Mouse (Mus musculus): Measurements from ENCODE around the gene Epn3. TPM values are rescaled to one million over a fixed set of nuclear protein-coding genes. Genes with fewer than 3 reads are reported as not detected.

The Epn3 gene
- total and polyA plus RNA-seq, 3 experiments, result 0.04 to 0.19 TPM; not detected in 1

- dilution Hi-C loops (cut with MboI; ENCODE audit: extremely low pct_ligation_motif_present, extremely low pct_unique_long_range_greater_than_20kb, low sequenced_read_pairs), result no loop called here
- no peak for DNase-seq (ENCODE audit: extremely low read depth)
- no peaks in the 10 kb centered on the region for H3K36me3 ChIP-seq (replicated peaks in 1 of 2; ENCODE audit: control insufficient read depth in 1 of 2, insufficient read depth in 1 of 2, low read length in 1 of 2)
- in situ Hi-C loops (cut with MboI; ENCODE audit: low pct_ligation_motif_present, low pct_unique_long_range_greater_than_20kb, low sequenced_read_pairs), result no loop called here
- no peaks in the 10 kb centered on the region for H3K79me2 ChIP-seq (replicated peaks; ENCODE audit: control insufficient read depth, extremely low read depth, insufficient read depth, poor library complexity, severe bottlenecking)
- no peak overlapping the region for H3K27ac ChIP-seq (ENCODE audit: insufficient read depth, low read depth)
- H3K4me2 ChIP-seq (ENCODE audit: insufficient read depth, low read depth, poor library complexity, severe bottlenecking), result no peak overlapping the region
- H3K4me3 ChIP-seq (replicated peaks in 1 of 3; ENCODE audit: low read depth in 2 of 3, low read length in 2 of 3, poor library complexity in 1 of 3), result no peak overlapping the region
- no peak for TF ChIP-seq BHLHE40 (IDR thresholded peaks at IDR 0.05; ENCODE audit: low read depth, low read length)
- no peak for TF ChIP-seq E2F4 (IDR thresholded peaks at IDR 0.05; ENCODE audit: insufficient replicate concordance, low read depth, low read length)
- no peak overlapping the region for H3K9ac ChIP-seq (ENCODE audit: insufficient read depth, low read depth)
- no peaks in the 10 kb centered on the region for H3K27me3 ChIP-seq (replicated peaks)
- H3K9me3 ChIP-seq (replicated peaks; ENCODE audit: low read length), result no peaks in the 10 kb centered on the region
- H3K4me1 ChIP-seq (ENCODE audit: control insufficient read depth in 1 of 2, insufficient read depth in 2 of 2), result peaks cover 14 to 42% of the 10 kb centered on the region in 2 experiments
Measured at GRCm38 (mm10) chr11:94456347-94456746, 43.4 kb downstream of the Epn3 start.

GRCm38 (mm10) chr11:94455161-94455820, 44.5 kb downstream of the Epn3 start:
- dilution Hi-C loops (cut with MboI; ENCODE audit: extremely low pct_ligation_motif_present, extremely low pct_unique_long_range_greater_than_20kb, low sequenced_read_pairs), result no loop called here
- Histone ChIP-seq H3K9ac (ENCODE audit: insufficient read depth, low read depth) (no peak overlapping the region), H3K27ac (ENCODE audit: insufficient read depth, low read depth) (no peak overlapping the region), H3K4me3 (replicated peaks in 1 of 3; ENCODE audit: low read depth in 2 of 3, low read length in 2 of 3, poor library complexity in 1 of 3) (no peak overlapping the region), H3K9me3 (replicated peaks; ENCODE audit: low read length) (no peaks in the 10 kb centered on the region), H3K27me3 (replicated peaks) (peaks cover 1% of the 10 kb centered on the region), H3K4me2 (ENCODE audit: insufficient read depth, low read depth, poor library complexity, severe bottlenecking) (no peak overlapping the region), H3K79me2 (replicated peaks; ENCODE audit: control insufficient read depth, extremely low read depth, insufficient read depth, poor library complexity, severe bottlenecking) (no peaks in the 10 kb centered on the region), H3K36me3 (replicated peaks in 1 of 2; ENCODE audit: control insufficient read depth in 1 of 2, insufficient read depth in 1 of 2, low read length in 1 of 2) (no peaks in the 10 kb centered on the region), H3K4me1 (ENCODE audit: control insufficient read depth in 1 of 2, insufficient read depth in 2 of 2) (peaks cover 14 to 42% of the 10 kb centered on the region in 2 experiments)
- in situ Hi-C loops (cut with MboI; ENCODE audit: low pct_ligation_motif_present, low pct_unique_long_range_greater_than_20kb, low sequenced_read_pairs), result no loop called here
- TF ChIP-seq TCF12 (IDR thresholded peaks at IDR 0.05; ENCODE audit: low read depth, low read length), result 0 out of 2 replicates have a peak, but pooled peaks have one; percentile 20
- no peak for TF ChIP-seq UBTF (IDR thresholded peaks at IDR 0.05; ENCODE audit: low read depth, low read length)
- DNase-seq (ENCODE audit: extremely low read depth), result no peak

GRCm38 (mm10) chr11:94454756-94455155, 45.0 kb downstream of the Epn3 start:
- Histone ChIP-seq H3K79me2 (replicated peaks; ENCODE audit: control insufficient read depth, extremely low read depth, insufficient read depth, poor library complexity, severe bottlenecking) (no peaks in the 10 kb centered on the region), H3K27ac (ENCODE audit: insufficient read depth, low read depth) (no peak overlapping the region), H3K4me2 (ENCODE audit: insufficient read depth, low read depth, poor library complexity, severe bottlenecking) (no peak overlapping the region), H3K9me3 (replicated peaks; ENCODE audit: low read length) (no peaks in the 10 kb centered on the region), H3K36me3 (replicated peaks in 1 of 2; ENCODE audit: control insufficient read depth in 1 of 2, insufficient read depth in 1 of 2, low read length in 1 of 2) (no peaks in the 10 kb centered on the region), H3K4me1 (ENCODE audit: control insufficient read depth in 1 of 2, insufficient read depth in 2 of 2) (peaks cover 14 to 42% of the 10 kb centered on the region in 2 experiments), H3K4me3 (replicated peaks in 1 of 3; ENCODE audit: low read depth in 2 of 3, low read length in 2 of 3, poor library complexity in 1 of 3) (no peak overlapping the region), H3K27me3 (replicated peaks) (peaks cover 1% of the 10 kb centered on the region), H3K9ac (ENCODE audit: insufficient read depth, low read depth) (no peak overlapping the region)
- dilution Hi-C loops (cut with MboI; ENCODE audit: extremely low pct_ligation_motif_present, extremely low pct_unique_long_range_greater_than_20kb, low sequenced_read_pairs), result no loop called here
- no peak for TF ChIP-seq MAX (IDR thresholded peaks at IDR 0.05; ENCODE audit: low read length)
- no peak for TF ChIP-seq EP300 (IDR thresholded peaks at IDR 0.05; ENCODE audit: low read length)
- TF ChIP-seq MEF2A (IDR thresholded peaks at IDR 0.05; ENCODE audit: borderline replicate concordance, low read depth, low read length), result no peak
- TF ChIP-seq ZKSCAN1 (IDR thresholded peaks at IDR 0.05; ENCODE audit: borderline replicate concordance, low read depth, low read length), result no peak
- no peak for TF ChIP-seq TBP (conservative IDR thresholded peaks at IDR 0.05; ENCODE audit: low read depth, low read length)
- TF ChIP-seq CHD2 (IDR thresholded peaks at IDR 0.05; ENCODE audit: low read length), result no peak
- no peak for TF ChIP-seq MYC (IDR thresholded peaks at IDR 0.05; ENCODE audit: low read depth, low read length)
- TF ChIP-seq BHLHE40 (IDR thresholded peaks at IDR 0.05; ENCODE audit: low read depth, low read length), result no peak
- TF ChIP-seq MXI1 (IDR thresholded peaks at IDR 0.05; ENCODE audit: low read depth, low read length), result no peak
- TF ChIP-seq POLR2AphosphoS2 (IDR thresholded peaks at IDR 0.05; ENCODE audit: low read depth, low read length), result no peak
- no peak for TF ChIP-seq E2F4 (IDR thresholded peaks at IDR 0.05; ENCODE audit: insufficient replicate concordance, low read depth, low read length)
- no peak for TF ChIP-seq GABPA (IDR thresholded peaks at IDR 0.05; ENCODE audit: insufficient replicate concordance, low read depth, low read length)
- TF ChIP-seq TCF12 (IDR thresholded peaks at IDR 0.05; ENCODE audit: low read depth, low read length), result no peak
- no peak for TF ChIP-seq RAD21 (IDR thresholded peaks at IDR 0.05; ENCODE audit: low read depth, low read length)
- TF ChIP-seq PAX5 (IDR thresholded peaks at IDR 0.05; ENCODE audit: low read length), result no peak
- TF ChIP-seq USF1 (IDR thresholded peaks at IDR 0.05; ENCODE audit: low read depth, low read length), result no peak
- TF ChIP-seq NELFE (IDR thresholded peaks at IDR 0.05; ENCODE audit: low read depth, low read length), result no peak
- no peak for TF ChIP-seq UBTF (IDR thresholded peaks at IDR 0.05; ENCODE audit: low read depth, low read length)
- TF ChIP-seq ETS1 (conservative IDR thresholded peaks at IDR 0.05; ENCODE audit: low read depth, low read length), result no peak
- in situ Hi-C loops (cut with MboI; ENCODE audit: low pct_ligation_motif_present, low pct_unique_long_range_greater_than_20kb, low sequenced_read_pairs), result no loop called here
- DNase-seq (ENCODE audit: extremely low read depth), result no peak

Data from CH12.LX (cell line).